Mouse (Mus musculus) right cerebral cortex, adult 2 months (tissue): ENCODE data around the gene Sox6.

Source experiments
- DNase-seq, 2 experiments: peaks; one replicate each; pipeline ENCODE4 v3.0.0; 2021 to 2022; ENCODE audit warnings: low spot score in 2 of 2

The Sox6 gene

GRCm38 (mm10) chr7:115985716-115986115, 52.9 kb downstream of the Sox6 start:
- DNase-seq: no peak

GRCm38 (mm10) chr7:115984076-115984475, 54.5 kb downstream of the Sox6 start:
- DNase-seq: no peak

DNA sequence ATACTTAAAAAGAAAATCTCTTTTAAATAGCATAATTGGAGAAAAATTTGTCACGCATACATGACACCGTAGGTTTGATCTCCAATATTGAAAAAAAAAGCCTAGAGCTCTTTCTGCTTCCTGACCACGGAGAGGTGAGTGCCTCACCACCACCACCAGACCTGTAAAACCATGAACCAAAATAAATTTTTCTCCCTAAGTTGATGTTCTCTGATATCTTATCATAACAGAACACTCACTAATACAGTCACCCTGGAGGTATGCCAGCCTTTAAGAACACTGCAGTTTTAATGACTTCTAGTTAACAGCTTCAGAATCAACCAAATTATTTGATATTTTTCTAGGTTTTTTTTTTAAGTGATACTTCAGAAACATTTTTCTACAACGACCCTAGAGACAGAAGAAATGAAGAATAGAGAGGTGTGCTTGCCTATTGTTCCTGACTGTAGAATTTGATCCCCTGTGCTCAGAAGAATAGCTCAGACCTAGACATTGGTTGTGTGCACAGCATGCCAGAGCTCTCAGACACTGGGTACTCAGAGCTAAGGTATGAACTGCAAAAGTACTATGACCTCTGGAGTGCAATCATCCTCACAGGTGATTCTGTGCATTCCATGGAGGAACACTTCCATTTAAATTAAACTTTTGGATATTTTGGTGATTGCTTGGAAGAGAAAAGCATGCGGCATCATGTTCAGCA, 58.6 kb downstream of the Sox6 start:
- no peak for DNase-seq

DNA sequence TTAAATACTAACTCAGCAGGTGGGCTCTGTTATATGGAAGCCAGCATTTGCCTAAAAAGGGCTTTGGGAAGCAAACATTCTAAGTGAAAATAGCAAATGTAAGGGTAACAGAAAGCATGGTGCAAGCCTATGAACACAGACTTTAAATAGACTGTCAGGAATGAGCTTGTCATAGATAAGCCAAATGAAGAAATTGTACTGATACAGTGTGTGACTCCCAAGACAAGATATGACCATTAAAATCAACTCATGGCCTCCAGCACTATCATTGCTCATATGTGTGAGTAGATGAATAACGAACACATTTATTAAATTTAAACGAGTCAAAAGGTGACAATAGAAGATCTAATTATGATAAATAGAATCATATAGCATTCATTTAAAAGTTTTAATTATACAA, 64.1 kb downstream of the Sox6 start:
- DNase-seq: no peak

DNA sequence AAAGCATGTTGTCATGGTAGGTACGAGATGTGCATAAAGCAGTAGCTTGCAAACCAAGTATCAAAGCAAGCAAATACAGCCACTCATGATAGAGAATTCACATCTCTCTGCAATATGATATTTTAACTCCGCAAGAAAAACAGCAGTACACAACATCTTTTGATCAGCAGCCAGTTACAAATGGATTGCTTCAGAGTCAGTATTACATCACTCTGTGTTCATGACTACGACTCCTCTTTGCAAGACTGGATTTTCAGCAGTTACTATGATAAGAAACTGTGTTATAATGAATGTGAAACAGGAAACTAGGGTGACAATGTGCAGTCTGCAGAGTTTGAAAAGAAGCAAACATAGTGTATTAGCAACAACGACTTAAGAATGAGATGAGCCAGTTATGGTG, 71.4 kb downstream of the Sox6 start:
- no peak for DNase-seq

- peak; percentile 63 to 68 for DNase-seq
Measured at GRCm38 (mm10) chr7:115966181-115966580, 72.4 kb downstream of the Sox6 start.

DNA sequence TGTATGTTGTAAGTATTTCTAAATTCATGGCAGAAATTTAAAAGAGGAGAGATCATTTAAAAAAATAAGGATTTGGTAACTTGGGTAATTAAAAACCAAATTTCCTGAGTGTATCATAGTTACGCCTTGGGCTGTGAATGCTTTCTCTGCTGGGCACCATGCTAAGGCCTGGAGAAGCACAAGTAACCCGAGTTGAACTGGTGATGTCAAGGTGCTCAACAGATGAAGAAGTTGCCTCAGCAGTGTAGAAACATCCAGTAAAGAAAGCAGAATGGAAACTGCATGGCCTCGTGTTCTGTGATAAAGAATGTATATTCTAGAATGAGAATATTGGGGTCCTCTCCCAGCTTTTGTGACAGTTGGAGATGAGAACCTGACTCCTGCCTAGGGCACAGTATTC, 85.5 kb downstream of the Sox6 start:
- DNase-seq: no peak

GRCm38 (mm10) chr7:115952235-115952634, 86.4 kb downstream of the Sox6 start:
- DNase-seq: no peak

GRCm38 (mm10) chr7:115951689-115952088, 86.9 kb downstream of the Sox6 start:
- DNase-seq: no peak

GRCm38 (mm10) chr7:115947916-115948315, 90.7 kb downstream of the Sox6 start:
- DNase-seq: no peak

DNA sequence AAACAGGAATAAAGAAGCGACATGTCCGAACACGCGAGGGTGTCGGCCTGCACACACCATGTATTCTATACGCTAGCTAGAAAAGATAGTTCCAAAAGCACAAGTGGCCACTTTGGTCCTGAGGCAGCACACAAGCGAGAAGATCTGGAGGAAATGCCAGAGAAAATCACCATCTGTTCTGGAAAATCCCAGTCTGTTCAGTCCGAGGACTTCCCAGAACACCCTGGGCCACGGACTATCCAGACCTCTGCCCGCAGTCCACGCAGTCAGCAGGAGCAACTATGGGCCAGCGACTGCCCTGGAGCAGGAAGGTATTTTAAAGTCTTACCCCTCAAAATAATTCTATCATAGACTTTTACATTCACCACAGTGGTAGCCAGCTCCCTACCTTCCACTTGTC, 92.0 kb downstream of the Sox6 start:
- DNase-seq: no peak

- DNase-seq: no peak
Measured at GRCm38 (mm10) chr7:115945516-115945915, 93.1 kb downstream of the Sox6 start.

DNA sequence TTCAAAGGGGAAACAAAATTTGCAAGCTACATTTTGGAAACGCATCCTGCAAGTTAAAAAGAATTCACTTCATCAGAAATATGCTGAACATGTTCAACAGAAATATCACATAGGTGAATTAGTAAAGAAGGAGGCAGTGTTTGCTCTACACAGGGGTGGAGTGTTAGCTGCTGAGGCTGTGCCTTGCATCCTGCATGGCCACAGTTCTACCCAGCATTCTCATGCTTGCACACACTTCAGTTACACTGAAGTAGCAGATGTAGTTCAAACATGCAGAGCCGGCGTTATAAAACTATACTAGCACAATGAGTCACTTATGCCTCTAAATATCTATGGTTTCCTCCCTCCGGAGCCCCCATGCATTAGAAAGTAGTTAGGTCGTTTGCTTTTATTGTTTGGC, 94.3 kb downstream of the Sox6 start:
- no peak for DNase-seq

GRCm38 (mm10) chr7:115941766-115942165, 96.8 kb downstream of the Sox6 start:
- no peak for DNase-seq

DNA sequence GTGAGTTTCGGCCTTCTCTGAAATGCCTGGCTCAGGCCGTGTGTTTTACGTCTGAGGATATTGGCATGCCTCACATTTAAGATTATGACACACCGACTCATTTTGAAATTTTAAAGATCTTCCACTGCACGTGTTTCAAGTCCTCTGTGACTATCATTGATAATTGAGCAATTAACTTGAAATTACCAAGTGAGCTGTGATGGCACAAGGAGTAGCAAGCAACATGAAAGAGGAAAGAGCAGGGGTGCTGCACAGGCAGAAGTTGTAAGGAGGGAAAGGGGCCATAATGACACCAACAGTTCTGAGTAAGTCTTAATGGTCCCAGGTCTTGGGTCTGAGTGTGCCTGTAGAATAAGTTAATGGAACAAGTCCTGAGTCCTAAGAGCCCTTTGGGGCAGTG, 99.3 kb downstream of the Sox6 start:
- no peak for DNase-seq

- no peak for DNase-seq
Measured at GRCm38 (mm10) chr7:115936908-115937307, 101.7 kb downstream of the Sox6 start.

DNA sequence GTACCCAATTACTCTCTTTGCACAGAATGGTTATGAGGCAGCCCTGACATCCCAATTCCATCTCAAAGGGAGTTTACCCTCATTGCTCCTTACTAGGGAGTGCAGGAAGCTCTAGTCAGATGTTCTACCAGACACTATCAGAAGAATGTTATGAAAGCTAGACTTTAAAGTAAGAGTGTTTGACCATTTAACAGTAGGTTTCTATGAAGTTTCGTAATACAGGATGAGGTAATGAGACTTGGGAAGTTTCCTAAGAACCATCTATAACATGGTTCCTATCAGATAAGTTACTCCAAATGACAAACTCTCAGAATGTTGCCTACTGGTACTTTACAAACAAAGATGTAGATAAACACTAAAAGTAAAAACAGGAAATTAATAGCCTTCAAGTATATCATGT, 123.3 kb downstream of the Sox6 start:
- no peak for DNase-seq

DNA sequence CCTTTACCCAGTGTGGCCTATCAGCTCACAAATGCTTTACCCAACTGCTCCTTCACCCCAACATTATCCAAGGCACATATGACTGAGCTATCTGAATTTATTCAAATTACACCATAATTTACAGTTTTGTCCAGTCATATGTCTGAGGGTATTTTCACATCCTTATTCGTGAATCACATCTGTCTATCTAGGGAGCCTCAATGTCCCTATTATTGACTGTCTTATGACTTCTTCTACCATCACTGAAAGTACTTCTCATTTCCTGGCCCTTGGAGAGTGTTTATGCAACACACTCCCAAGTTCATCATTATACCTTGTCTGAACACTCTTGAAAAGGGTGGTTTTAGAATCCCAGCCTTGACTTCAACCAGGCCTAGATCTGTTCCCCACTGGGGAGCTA, 128.3 kb downstream of the Sox6 start:
- DNase-seq: no peak

DNA sequence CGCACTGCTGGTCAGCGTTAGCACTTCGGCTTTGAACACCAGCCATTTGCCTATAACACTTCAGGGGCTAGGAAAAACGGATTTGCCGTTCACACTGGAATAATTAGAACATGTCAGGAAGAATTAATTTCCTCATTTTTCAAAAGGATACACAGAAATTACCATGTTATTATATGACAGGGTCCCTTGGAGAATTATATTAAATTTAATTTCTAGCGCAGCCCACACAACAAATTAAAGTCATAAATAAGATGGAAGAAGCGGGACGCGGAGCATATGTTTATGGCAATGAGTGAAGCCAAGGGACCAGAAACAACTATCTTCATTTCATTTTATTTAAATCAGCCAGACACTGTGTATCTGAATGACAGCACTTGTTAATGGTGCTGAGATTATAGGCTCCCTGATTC, 133.8 kb downstream of the Sox6 start:
- no peak for DNase-seq

- DNase-seq: no peak
Measured at GRCm38 (mm10) chr7:115903931-115904797, 134.4 kb downstream of the Sox6 start.

- no peak for DNase-seq
Measured at GRCm38 (mm10) chr7:115903368-115903767, 135.2 kb downstream of the Sox6 start.

GRCm38 (mm10) chr7:115895831-115896230, 142.8 kb downstream of the Sox6 start:
- no peak for DNase-seq

- DNase-seq: no peak
Measured at GRCm38 (mm10) chr7:115895028-115895671, 143.4 kb downstream of the Sox6 start.
